In genomic region chr11:17256813-17257365, GRCm38 (mm10) we compare ENCODE assay signal across 9 mouse cellular contexts. TPM values are rescaled to one million over a fixed set of nuclear protein-coding genes. Genes with fewer than 3 reads are reported as not detected.
A peak's percentile ranks its signal among the peaks of the same experiment; 100 is the strongest.
DNase-seq lines count a peak whose midpoint lies in the region; ATAC-seq and TF ChIP-seq lines count a peak whose summit lies in the region.
"Had no signal": no experiment of that assay in that cellular context is flagged by ENCODE, and none has a peak within 500 bp of the region (broad histone marks: within the 10 kb centered on the region; RNA-seq: fewer than 3 reads in every experiment).

No protein-coding gene starts in this region.

- H3K27ac ChIP-seq in gastrocnemius, adult 2 months = peak overlapping the region; percentile 97
- H3K27ac ChIP-seq in cortical plate, adult 2 months (ENCODE audit: insufficient read depth, low read length) = no peak overlapping the region
- H3K27ac ChIP-seq in hindbrain, embryonic 13.5 days = peak overlapping the region; percentile 92; the same call in 1 of the 2 replicates
- no peak overlapping the region for H3K27ac ChIP-seq in liver, embryonic 16.5 days (ENCODE audit: low read length)

- H3K4me2 ChIP-seq in hindbrain, embryonic 13.5 days = peak overlapping the region; percentile 63
- peak overlapping the region; percentile 78 for H3K4me2 ChIP-seq in liver, embryonic 16.5 days (ENCODE audit: low read depth, low read length)

- peaks cover 12% of the 10 kb centered on the region for H3K4me1 ChIP-seq in E14TG2a.4 (replicated peaks; ENCODE audit: low read depth, low read length)
- no peaks in the 10 kb centered on the region; the same call in 1 of the 2 replicates for H3K4me1 ChIP-seq in cortical plate, adult 2 months (ENCODE audit: control insufficient read depth, insufficient read depth, low read length)
- H3K4me1 ChIP-seq in hindbrain, embryonic 13.5 days (replicated peaks) = peaks cover 17% of the 10 kb centered on the region
- H3K4me1 ChIP-seq in liver, embryonic 16.5 days (ENCODE audit: control insufficient read depth, low read depth, low read length) = peaks cover 3% of the 10 kb centered on the region

- no peak for TF ChIP-seq POLR2A in cortical plate, adult 2 months (IDR thresholded peaks at IDR 0.05; ENCODE audit: extremely low read depth, insufficient read depth, low read length)

- WGBS in hindbrain, embryonic 13.5 days = 63% methylated on average over 8 of the region's 8 CpGs
- WGBS in liver, embryonic 16.5 days (ENCODE audit: insufficient replicate concordance) = 48% methylated on average over 8 of the region's 8 CpGs

- intact Hi-C loops in gastrocnemius, adult 2 months (cut with DNase I) = loop anchor here (5.0 kb wide), 1 partner anchor 100 kb away; the partner anchor contains the start of gene Ppp3r1

- no peaks in the 10 kb centered on the region for H3K36me3 ChIP-seq in E14TG2a.4 (ENCODE audit: insufficient read depth, low read length)
- no peaks in the 10 kb centered on the region for H3K36me3 ChIP-seq in hindbrain, embryonic 13.5 days
- no peaks in the 10 kb centered on the region for H3K36me3 ChIP-seq in liver, embryonic 16.5 days (ENCODE audit: control insufficient read depth, insufficient read depth)

- peak overlapping the region; percentile 94 for H3K4me3 ChIP-seq in gastrocnemius, adult 2 months
- peak overlapping the region; percentile 90 for H3K4me3 ChIP-seq in E14TG2a.4 (replicated peaks; ENCODE audit: low read length)
- H3K4me3 ChIP-seq in cortical plate, adult 2 months (ENCODE audit: insufficient read depth, low read length) = peak overlapping the region; percentile 95
- H3K4me3 ChIP-seq in hindbrain, embryonic 13.5 days = peak overlapping the region; percentile 71
- peak overlapping the region; percentile 95 for H3K4me3 ChIP-seq in liver, embryonic 16.5 days (ENCODE audit: low read depth, low read length)

- no peak for TF ChIP-seq CTCF in gastrocnemius, adult 2 months (IDR thresholded peaks at IDR 0.05)
- TF ChIP-seq CTCF in E14TG2a.4 (conservative IDR thresholded peaks at IDR 0.05; ENCODE audit: low read length) = no peak
- TF ChIP-seq CTCF in cortical plate, adult 2 months (IDR thresholded peaks at IDR 0.05; ENCODE audit: extremely low read depth, insufficient read depth, low read length) = no peak

- no peaks in the 10 kb centered on the region for H3K9me3 ChIP-seq in E14TG2a.4 (ENCODE audit: low read length)
- H3K9me3 ChIP-seq in hindbrain, embryonic 13.5 days = no peaks in the 10 kb centered on the region
- H3K9me3 ChIP-seq in liver, embryonic 16.5 days (replicated peaks; ENCODE audit: control insufficient read depth, low read length) = no peaks in the 10 kb centered on the region

- no peaks in the 10 kb centered on the region for H3K27me3 ChIP-seq in E14TG2a.4 (ENCODE audit: insufficient read depth, low read length)
- no peaks in the 10 kb centered on the region for H3K27me3 ChIP-seq in hindbrain, embryonic 13.5 days
- no peaks in the 10 kb centered on the region for H3K27me3 ChIP-seq in liver, embryonic 16.5 days (ENCODE audit: control insufficient read depth, insufficient read depth, low read depth, low read length)
- H3K27me3 ChIP-seq: Patski had no signal

- peak; percentile 22 for DNase-seq in gastrocnemius, adult 2 months
- no peak for DNase-seq in gastrocnemius, postnatal 25 days
- DNase-seq in thymus, postnatal 14 days = peak; percentile 33
- no peak for DNase-seq in layer of hippocampus, postnatal 14 days (ENCODE audit: low spot score in 2 of 2)

- peak; percentile 82 for ATAC-seq in hindbrain, embryonic 13.5 days (ENCODE audit: low FRiP score)
- ATAC-seq in liver, embryonic 16.5 days (ENCODE audit: low read depth) = peak; percentile 40; the same call in 1 of the 2 replicates

- peak overlapping the region; percentile 83 for H3K9ac ChIP-seq in hindbrain, embryonic 13.5 days
- H3K9ac ChIP-seq in liver, embryonic 16.5 days (ENCODE audit: low read depth, low read length) = peak overlapping the region; percentile 86

RNA-seq across cellular contexts. Expression of gene C1d, which starts 0.5 kb away (rescaled TPM):
- 10 to 100 TPM; 33.7 to 36.0 TPM for total RNA-seq in gastrocnemius, adult 2 months (2021)
- total RNA-seq in gastrocnemius, postnatal 25 days (2021) = 10 to 100 TPM; 29.5 to 30.4 TPM
- 26.7 and 34.0 TPM in 2 replicates for polyA plus RNA-seq in cortical plate, adult 2 months (2012; rRNA removed)
- 129 and 131 TPM in 2 replicates for polyA plus RNA-seq in hindbrain, embryonic 13.5 days (2015; fragmentation: Nextera tagmentation; extraction: Ambion mirVana)
- 34.4 and 41.2 TPM in 2 replicates for polyA plus RNA-seq in liver, embryonic 16.5 days (2015; fragmentation: Nextera tagmentation; extraction: Ambion mirVana)
- 10 to 100 TPM; 55.3 to 63.3 TPM for total RNA-seq in layer of hippocampus, postnatal 14 days (2021)

RNA-seq across cellular contexts. Expression of gene Pno1, which starts 45.5 kb away (rescaled TPM):
- total RNA-seq in gastrocnemius, adult 2 months (2021) = 10 to 100 TPM; 47.6 to 55.4 TPM
- total RNA-seq in gastrocnemius, postnatal 25 days (2021) = 10 to 100 TPM; 44.0 to 45.6 TPM
- polyA plus RNA-seq in cortical plate, adult 2 months (2012; rRNA removed) = 13.5 and 13.7 TPM in 2 replicates
- 50.3 and 51.0 TPM in 2 replicates for polyA plus RNA-seq in hindbrain, embryonic 13.5 days (2015; fragmentation: Nextera tagmentation; extraction: Ambion mirVana)
- 21.5 and 28.5 TPM in 2 replicates for polyA plus RNA-seq in liver, embryonic 16.5 days (2015; fragmentation: Nextera tagmentation; extraction: Ambion mirVana)
- total RNA-seq in layer of hippocampus, postnatal 14 days (2021) = 10 to 100 TPM; 26.1 to 31.7 TPM

Comparison
In these comparisons a context has a peak if more than half of its experiments do, and no peak if none do; other contexts are left out.
1. DNase-seq: peak in gastrocnemius, adult 2 months (single experiment) and thymus, postnatal 14 days (single experiment); none in gastrocnemius, postnatal 25 days (single experiment) and layer of hippocampus, postnatal 14 days (0 of 2).
2. H3K27ac ChIP-seq: peak in gastrocnemius, adult 2 months (single experiment) and hindbrain, embryonic 13.5 days (single experiment); none in cortical plate, adult 2 months (single experiment) and liver, embryonic 16.5 days (single experiment).
3. Peak in every context shown above with its lines, with median percentiles within 50 percentile points of each other: H3K4me3 ChIP-seq.